Mouse (Mus musculus) lung, postnatal 4 days (tissue): ENCODE measurements at regions not wholly inside any gene's neighbourhood (a gene's known extent, or its start where the extent isn't known, plus 50 kb on each side); places are given as distances from the start of the nearest gene placed in this dataset.

ENCODE experiments used
- DNase-seq, 2 experiments: peaks; one replicate each; pipeline ENCODE4 v3.0.0; 2021

DNA sequence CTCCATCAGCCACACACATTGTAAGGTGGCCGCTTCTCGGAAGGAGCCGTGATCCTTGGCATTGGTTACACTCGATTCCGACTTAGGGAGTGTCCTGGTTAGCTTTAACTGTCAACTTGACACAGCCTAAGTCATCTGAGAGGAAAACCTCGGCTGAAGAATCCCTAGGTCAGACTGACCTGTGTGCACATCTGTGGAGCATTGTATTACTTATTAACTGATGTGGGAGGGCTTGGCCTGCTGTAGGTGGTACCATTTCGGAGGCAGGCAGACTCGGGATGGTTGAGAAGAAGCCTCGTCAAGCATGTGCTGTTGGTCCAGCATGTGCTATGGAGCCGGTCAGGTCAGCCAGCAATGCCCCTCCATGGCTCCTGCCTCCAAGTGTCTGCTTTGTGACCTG lies 211.0 kb downstream of the Gadd45g start:
- no peak for DNase-seq

DNA sequence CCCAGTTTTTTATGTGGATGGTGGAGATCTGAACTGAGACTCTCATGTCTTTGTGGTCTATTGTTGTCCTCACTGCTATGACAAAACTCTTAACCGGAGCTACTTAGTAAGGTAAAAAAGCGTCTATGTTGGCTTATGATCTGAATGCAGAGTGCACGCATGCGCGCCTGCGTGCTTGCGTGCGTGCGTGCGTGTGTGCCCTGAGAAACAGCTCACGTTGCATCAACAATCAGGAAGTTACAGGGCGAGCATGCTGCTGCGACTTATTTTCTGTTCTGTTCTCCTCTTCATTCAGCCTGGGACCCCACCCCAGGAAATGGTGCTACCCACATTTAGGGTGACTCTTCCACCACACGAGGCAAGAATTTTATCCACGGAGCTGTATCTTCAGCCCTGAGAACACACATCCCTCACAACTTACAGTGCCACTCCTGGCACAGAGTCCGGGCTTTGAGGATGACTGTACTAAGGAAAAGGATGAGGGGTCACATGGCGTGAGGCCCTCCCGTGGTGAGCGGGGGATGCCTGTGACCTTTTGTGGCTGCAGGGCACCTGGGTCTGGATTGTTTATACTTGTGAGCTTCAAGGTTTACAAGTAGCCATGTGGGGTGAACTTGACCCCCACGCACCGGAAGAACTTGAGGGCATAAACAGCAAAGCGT lies 213.4 kb downstream of the Gadd45g start:
- no peak for DNase-seq

DNA sequence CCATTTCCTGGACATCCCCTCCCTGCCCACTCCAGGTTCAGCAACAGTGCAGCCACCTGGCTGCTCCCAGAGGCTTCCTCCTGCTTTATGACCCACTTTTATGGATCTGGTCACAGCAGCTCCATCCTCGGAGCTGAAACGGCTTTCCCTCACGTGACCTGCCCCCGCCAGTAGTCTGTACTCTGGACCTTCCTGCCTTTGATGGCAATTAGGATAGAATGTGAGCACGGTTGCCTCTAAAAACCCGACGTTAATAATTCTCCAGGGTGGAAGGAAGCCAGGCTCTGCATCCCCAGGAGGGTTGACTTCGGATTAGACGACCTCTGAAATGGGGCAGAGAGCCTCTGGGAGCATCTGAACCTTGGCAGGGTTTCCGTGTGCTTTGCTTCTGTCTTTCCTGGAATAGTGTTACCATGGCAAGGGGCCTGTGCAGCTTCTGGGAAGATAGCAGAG lies 214.0 kb downstream of the Gadd45g start:
- DNase-seq: no peak

DNA sequence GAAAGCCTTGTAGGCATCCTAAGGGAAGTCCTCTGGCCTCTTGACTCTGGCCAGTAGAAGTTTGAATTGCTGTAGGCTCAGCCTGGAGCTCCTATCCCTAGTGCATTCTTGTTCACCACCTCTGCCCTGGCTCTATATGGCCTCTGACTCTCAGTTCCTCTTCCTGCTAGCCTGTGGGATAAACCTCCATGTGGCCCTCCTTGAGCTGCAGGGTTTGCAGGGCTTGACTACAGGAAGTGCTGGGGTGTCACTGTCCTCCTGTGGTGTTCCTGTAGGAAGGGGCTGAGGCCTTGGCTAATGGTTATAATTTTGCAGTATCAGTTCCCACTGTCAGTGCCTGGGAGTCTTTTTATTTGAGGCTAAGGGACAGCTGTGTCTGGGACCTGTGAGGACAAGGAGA lies 215.0 kb downstream of the Gadd45g start:
- no peak for DNase-seq

- no peak for DNase-seq
Measured at GRCm38 (mm10) chr13:52061881-52062280, 215.4 kb downstream of the Gadd45g start.

- no peak for DNase-seq
Measured at GRCm38 (mm10) chr13:52062576-52062975, 216.1 kb downstream of the Gadd45g start.

GRCm38 (mm10) chr13:52065274-52065673 lies 218.8 kb downstream of the Gadd45g start:
- DNase-seq: no peak

- no peak for DNase-seq
Measured at GRCm38 (mm10) chr13:52065720-52066119, 219.2 kb downstream of the Gadd45g start.

GRCm38 (mm10) chr13:52067048-52067447 lies 220.6 kb downstream of the Gadd45g start:
- no peak for DNase-seq

- no peak for DNase-seq
Measured at GRCm38 (mm10) chr13:52068886-52069439, 222.5 kb downstream of the Gadd45g start.

GRCm38 (mm10) chr13:52069714-52070113 lies 223.2 kb downstream of the Gadd45g start:
- DNase-seq: no peak

- no peak for DNase-seq
Measured at GRCm38 (mm10) chr13:52070731-52071663, 224.5 kb downstream of the Gadd45g start.

GRCm38 (mm10) chr13:52077616-52078015 lies 231.1 kb downstream of the Gadd45g start:
- DNase-seq: no peak

DNA sequence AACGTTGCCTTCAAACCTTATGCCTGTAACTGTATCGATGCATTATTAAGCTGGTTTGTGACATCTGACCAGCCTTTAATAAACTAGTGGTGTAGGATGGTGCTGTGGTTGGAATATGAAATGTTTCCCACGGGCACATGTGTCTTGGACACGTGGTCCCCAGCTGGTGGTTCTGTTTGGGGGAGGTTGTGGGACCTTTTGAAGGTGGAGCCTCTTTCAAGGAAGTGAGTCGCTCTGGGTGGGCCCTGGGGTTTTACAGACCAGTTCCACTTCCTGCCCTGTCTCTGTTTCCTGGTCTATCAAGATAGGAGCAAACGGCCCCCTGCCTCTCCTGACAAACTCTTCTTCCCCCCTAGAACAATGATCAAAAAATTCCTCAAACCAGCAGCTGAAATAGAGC lies 232.1 kb downstream of the Gadd45g start:
- peak in 1 of 2 experiments; percentile 50 for DNase-seq

- peak in 1 of 2 experiments; percentile 27 for DNase-seq
Measured at GRCm38 (mm10) chr13:52079678-52080246, 233.3 kb downstream of the Gadd45g start.

GRCm38 (mm10) chr13:52083601-52084455 lies 237.3 kb downstream of the Gadd45g start:
- DNase-seq: no peak

- peak; percentile 50 to 53 for DNase-seq
Measured at GRCm38 (mm10) chr13:52085110-52085509, 238.6 kb downstream of the Gadd45g start.

GRCm38 (mm10) chr13:52088319-52088718 lies 241.8 kb downstream of the Gadd45g start:
- no peak for DNase-seq

DNA sequence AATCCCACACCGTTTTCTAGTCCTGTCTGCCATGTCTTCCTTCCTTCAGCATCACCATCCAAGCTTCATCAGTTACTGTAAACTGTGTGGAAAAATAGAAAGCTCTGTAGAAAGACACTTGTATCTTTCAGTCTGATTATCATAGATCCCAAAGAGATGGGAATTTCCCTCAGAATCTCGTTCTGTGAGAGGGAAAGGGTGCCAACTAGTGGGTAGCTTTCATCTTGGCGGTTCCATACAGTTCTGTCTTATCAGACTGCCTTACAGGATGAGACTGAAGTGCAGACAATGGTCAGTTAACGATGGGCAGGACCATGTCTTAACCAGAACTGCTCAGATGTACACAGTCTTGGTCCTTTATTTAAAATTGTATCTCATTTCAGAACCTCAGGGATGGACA lies 243.9 kb downstream of the Gadd45g start:
- no peak for DNase-seq

DNA sequence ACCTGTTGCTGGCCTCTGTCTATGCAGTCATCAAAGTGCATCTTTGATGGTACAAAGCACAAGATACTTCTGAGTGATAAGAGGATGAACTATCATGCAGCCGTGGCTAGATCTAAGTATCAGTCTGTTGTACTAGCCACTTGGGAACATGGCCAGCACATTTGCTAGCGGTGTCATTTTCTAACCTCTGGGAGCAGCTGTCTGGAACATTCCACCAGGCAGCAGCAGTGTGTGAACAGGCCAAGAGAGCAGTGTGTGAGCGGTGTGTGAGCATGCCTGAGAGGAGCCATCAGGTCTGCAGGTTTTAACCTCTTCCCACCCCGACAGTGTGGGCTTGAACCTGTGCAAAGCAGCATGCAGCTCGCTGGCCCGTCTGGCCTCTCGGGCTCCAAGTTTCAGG lies 248.3 kb downstream of the Gadd45g start:
- DNase-seq: no peak

DNA sequence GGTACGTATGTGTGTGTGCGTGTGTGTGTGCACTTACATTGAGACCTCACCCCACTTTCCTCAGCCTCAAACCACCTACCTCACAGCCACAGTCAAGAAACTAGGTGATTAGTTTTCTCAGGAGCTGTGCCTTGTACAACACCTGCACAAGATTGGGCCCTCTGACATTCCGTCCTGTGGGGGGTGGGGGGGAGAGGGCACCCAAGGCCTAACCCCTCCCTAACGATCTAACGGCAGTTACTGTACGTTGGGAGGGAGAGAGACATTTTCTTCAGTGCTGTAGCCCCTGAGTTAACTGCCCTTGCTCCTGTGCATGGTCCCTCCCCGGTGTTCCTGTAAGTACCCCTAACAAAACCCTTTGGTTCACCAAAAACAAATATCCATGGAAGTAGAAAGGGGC lies 250.0 kb downstream of the Gadd45g start:
- no peak for DNase-seq

GRCm38 (mm10) chr13:52105989-52106642 lies 259.6 kb downstream of the Gadd45g start:
- DNase-seq: no peak
